Mouse (Mus musculus): ENCODE results near the gene Mdm1. TPM values are rescaled to one million over a fixed set of nuclear protein-coding genes. Genes with fewer than 3 reads are reported as not detected.
"Not testable (repeated sequence)": the region's sequence is repeated elsewhere in the genome, so short reads cannot be mapped to it uniquely, and the experiment has no call there.

Gene Mdm1
- total RNA-seq, 4 experiments from 2014 or later = 1.1 to 1.8 (median 1.6) TPM

GRCm38 (mm10) chr10:118215719-118216393 lies 74.2 kb downstream of the Mdm1 start:
- DNase-seq (ENCODE audit: low spot score in 2 of 2) = not testable (repeated sequence)

Other genes starting within 250 kb of the Mdm1 start
- gene Il22, start 63.1 kb downstream of the Mdm1 start, total RNA-seq (2022) = not detected
- gene Gm32717, start 99.0 kb downstream of the Mdm1 start, total RNA-seq (2022) = under 1 TPM; 0.29 to 0.54 (median 0.46) TPM
- gene Gm32802, start 116.9 kb downstream of the Mdm1 start, total RNA-seq (2022) = under 1 TPM; 0.29 to 0.54 (median 0.46) TPM
- not detected for gene Iltifb, start 153.2 kb downstream of the Mdm1 start, total RNA-seq (2022)
- gene Gm9040, start 185.2 kb downstream of the Mdm1 start, total RNA-seq (2022) = not detected
- gene Gm9044, start 190.6 kb downstream of the Mdm1 start, total RNA-seq (2022) = not detected
- not detected for gene Gm9045, start 196.0 kb downstream of the Mdm1 start, total RNA-seq (2022)
- gene Gm9046, start 201.4 kb downstream of the Mdm1 start, total RNA-seq (2022) = not detected
- not detected for gene Gm9048, start 206.9 kb downstream of the Mdm1 start, total RNA-seq (2022)
- gene Gm9049, start 212.3 kb downstream of the Mdm1 start, total RNA-seq (2022) = not detected